Mouse (Mus musculus) urinary bladder, postnatal 14 days (tissue): ENCODE data around the gene Fam173a.
"Not testable (repeated sequence)": the region's sequence is repeated elsewhere in the genome, so short reads cannot be mapped to it uniquely, and the experiment has no call there.

Experiments
- DNase-seq: peaks from one replicate; pipeline ENCODE4 v3.0.0; 2021; ENCODE audit warnings: low spot score

The Fam173a gene

DNA sequence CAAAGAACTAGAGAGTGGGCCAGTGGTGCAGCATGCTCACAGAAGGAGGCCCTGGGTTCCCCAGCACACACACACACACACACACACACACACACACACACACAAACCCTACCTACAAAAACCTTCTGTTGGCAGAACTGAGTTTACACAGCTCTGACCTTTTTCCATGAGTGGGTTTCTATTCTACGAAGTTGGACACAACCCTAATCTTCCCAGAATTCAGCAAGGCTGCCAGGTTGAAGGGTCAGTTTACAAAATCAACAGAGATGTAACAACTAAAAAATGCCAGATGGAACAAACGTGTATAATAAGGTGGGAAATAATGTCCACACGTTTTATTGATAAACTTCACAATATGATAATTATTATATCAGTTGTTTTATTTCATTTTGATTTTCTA lies 35.0 kb downstream of the Fam173a start:
- no peak for DNase-seq

DNA sequence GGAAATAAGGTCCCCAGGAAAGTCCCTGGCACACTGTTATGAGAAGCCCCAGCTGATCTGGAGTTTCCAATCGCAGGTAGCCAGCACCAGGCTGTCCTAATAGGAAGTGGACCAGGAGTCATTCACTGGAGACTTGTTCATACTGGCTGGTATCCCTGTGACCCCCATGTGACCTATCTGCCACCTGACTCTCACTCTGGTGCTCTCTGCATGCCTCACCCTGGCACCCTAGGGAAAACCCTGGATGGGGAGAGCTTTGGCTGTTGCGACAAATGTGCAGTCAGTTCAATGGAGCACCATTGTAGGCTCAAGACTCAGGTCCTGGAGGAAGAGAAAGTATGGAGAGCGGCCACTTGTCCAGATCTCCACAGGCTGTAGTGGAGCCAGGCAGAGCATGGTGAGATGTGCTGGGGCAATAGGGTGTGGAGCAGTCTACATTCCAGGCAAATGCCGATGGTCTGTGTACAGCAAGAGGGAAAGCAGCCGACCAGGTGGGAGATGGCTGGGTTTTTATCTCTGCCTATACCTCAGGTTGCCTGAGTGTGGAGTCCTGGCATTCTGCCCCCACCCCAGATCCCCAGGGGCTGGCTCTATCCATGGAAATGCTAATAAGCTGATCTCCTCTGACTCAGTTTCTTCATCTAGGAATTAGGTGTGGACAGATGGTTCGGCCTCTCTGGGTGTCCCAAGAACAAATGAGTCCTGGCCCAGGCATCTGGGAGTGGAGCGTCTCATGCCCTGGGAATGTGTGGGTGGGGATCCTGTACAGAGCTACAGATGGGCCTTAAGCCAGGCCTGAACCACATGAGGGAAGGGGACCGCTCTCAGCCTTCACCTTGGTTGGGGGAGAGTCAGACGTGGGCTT lies 36.1 kb downstream of the Fam173a start:
- peak; percentile 49 for DNase-seq

DNA sequence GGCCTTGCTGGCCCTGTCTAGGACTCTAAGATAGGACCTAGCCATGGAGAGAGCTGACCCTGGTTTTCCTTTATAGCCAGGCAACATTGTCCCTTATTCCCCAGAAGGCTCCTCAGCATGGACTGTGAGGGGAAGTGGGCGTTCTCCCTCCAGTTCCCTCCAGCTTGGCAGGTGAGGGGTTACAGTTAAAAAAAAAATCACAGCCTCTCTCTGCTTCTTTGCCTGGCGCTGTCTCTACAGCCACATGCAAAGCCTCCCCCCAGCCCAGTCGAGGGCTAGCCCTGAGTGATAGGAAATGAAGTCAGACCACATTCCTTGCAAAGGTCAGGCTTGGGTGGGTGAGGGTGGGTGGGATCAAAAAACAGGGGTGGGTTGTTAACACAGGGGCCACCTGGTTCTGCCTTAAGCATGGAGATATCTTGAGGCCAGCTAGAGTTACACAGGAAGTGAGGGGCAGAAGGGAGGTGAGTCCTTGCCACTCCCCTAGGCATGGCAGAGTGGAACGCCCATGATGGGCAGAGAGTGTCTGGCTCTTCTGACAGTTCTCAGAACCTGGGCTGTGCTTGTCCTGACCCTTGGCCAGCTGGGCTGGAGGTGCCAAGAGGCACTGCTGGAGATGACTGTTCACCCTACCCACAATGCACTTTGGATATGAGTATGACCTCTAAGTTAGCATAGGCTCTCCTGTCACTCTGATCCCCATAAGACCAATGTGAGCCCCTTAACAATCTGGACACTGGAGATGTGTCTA lies 36.9 kb downstream of the Fam173a start:
- DNase-seq, result peak; percentile 21

DNA sequence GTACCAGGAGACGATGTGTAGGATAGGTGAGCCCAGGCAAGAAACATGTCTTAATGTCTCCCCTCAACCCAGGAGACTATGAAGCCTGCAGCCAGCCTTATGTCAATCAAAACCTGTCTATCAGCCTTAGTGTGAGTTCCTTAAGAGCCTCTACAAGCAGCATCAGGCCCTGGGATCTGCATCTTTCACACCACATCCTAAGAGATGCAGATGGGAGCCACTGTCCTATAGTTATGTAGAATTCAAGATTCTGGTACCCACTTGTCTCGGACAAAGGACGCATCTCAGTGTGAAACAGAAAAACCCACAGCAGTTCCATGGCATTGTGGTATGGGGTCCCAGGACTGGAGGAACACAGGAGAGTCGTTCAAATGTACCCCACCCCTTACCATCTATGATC lies 37.6 kb downstream of the Fam173a start:
- no peak for DNase-seq

DNA sequence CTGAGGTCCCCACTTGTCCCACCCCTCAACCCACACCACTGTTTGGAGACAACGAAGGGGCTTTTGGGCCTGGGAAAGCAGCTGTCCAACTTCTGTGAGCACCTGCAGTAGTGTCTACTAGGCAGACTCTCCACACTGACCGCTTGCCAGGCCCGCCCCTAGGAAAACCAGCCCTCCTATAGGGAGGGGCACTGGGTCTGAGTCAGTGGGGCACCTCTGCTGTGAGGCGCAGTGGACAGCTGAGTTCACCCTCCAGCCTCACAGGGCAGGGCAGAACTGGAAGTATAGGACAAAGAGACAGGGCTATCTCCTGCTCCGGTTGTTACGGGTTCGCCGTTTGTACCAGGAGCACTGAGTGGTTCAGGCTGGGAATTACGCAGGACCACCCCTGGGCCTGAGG lies 38.5 kb downstream of the Fam173a start, which contains the start of gene Msln:
Gene Msln, minus strand, starts transcription at position 138 of the 400 bp plus-strand sequence.
- DNase-seq, result peak; percentile 37

DNA sequence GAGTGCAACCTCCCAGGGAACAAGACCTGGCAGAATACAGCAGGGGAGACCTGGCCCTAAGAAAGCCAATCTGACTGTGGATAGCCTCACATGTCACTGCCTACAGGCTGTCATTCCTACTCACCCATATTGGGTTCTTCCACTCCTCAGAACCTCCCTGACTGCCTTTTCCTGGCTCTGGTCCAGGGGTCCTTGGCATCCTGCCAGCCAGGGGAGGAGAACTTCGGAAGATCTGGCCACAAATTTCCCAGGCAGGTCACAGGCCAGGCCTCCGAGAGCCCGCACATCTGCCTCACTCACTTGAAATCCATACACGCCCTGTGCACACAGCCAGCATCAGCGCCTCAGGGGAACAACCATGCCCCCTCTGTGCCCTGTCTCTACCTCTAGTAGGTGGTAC lies 41.3 kb downstream of the Fam173a start:
- DNase-seq, result peak; percentile 71

DNA sequence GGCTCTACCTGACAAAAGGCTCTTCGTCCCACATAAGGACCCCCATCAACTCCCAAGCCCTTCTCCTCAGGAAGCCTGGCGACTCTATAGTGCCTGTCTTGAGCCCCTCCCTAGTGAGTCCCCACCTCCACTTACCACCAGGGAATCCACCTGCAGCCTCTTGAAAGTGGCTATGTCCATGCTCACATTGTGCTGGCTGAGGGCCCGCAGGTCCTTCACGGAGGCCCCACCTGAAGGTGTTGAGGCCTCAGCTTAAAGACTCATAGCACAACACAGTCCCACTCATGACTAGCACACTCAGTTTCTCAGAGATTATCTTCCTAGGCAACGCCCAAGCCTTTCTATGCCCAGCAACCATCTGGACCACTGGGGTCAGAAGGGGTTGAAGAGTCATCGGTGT lies 43.4 kb downstream of the Fam173a start:
- no peak for DNase-seq

DNA sequence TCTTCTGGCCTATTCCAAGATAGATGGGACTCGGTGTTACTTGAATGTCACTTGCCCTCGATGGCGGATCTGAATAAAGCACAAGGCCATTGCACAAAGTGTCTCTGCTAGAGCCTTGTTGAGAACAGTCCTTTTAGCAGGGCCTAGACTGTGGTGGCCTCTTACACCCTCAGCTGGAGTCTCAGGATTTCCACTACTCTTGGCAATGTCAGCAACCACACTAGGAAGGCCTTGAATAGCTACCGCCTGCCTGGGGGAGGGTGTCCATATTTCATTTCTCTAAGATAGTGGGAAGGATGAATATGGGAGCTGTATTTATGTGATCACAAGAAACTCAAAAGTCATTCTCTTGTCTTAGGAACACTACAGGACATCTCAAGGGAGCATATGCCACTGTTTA lies 44.5 kb downstream of the Fam173a start:
- no peak for DNase-seq

DNA sequence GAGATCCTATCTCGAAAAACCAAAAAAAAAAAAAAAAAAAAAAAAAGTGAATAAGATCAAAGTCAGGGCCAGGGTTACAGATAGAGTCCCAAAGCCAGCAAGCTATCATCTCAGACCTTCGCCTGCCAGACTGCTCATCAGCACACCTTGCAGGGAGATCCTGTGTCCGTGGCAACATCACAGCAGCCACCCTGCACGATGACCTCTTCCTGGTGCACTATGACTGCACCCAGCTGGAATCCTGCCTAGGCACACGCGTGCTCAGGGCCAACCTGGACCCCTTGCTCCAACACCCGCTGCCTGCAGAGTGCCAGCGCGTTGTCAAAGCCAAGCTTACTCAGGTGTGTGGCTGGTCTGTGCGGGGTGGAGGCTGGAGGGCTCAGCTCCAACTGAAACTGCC lies 48.4 kb downstream of the Fam173a start:
- no peak for DNase-seq

DNA sequence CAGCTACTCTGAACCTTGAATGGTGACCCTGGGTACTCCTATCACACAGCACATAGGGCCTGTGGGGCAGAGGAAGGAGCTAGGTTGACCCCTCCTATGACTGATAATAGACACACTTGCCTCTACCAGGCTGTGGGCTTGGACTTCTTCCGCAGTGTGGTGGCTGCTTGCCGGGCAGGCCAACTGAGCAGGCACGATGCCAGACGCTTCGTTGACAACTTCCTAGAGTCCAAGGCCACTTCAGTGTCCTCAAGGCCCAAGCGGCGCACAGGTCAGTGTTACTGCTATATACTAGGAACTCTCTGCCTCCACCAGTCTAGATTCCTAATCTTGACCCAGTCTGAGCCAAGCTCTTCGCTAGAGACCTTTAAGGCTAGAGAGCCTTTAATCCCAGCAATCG lies 48.9 kb downstream of the Fam173a start:
- DNase-seq, result no peak

DNA sequence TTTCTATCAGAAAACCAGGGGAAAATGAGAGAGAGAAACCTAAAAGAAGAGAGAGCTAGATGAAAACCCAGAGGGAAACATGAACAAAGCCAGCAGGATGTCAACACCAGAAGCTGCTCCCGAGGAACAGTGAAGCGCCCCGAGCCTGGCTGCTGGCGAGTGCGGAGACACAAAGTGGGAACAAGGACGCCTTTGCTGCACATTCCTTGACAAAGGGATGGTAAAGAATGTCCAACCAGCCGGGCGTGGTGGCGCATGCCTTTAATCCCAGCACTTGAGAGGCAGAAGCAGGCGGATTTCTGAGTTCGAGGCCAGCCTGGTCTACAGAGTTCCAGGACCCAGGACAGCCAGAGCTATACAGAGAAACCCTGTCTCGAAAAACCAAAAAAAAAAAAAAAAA lies 51.2 kb downstream of the Fam173a start:
- not testable (repeated sequence) for DNase-seq
